Mouse (Mus musculus): Measurements from ENCODE around the gene Pgm5. TPM values are rescaled to one million over a fixed set of nuclear protein-coding genes. Genes with fewer than 3 reads are reported as not detected.
"Not testable (repeated sequence)": the region's sequence is repeated elsewhere in the genome, so short reads cannot be mapped to it uniquely, and the experiment has no call there.

The Pgm5 gene
- polyA plus RNA-seq, 1 experiment from 2014 or later, result 1.6 TPM

DNA sequence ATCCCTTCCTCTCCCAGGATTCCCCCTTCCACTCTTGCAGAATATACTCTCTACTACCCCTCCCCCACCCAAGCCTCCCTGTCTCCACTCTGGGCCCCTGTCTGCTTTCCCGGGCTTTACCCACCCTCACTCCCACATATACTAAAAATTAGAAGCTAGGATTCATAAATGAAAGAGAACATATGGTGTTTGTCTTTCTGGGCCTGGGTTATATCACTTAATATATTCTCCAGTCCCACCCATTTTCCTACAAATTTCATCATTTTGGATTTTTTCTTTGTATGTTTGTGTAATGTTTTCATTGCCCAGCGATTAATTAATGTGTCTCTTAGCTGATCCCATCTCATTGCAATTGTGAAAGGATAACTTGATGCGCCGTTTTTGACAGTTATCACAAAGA, 19.6 kb upstream of the Pgm5 start:
- 60% methylated on average over 4 of the region's 4 CpGs for WGBS

GRCm38 (mm10) chr19:24875129-24875870, 13.6 kb upstream of the Pgm5 start, which contains the start of gene Gm10053:
Gene Gm10053, plus strand, starts transcription at chr19:24875686.
- H3K27me3 ChIP-seq (replicated peaks; ENCODE audit: control insufficient read depth, insufficient read depth, low read length); H3K36me3 ChIP-seq (ENCODE audit: control insufficient read depth, insufficient read depth, low read length); H3K9me3 ChIP-seq (ENCODE audit: control insufficient read depth, low read length); H3K9ac ChIP-seq (ENCODE audit: low read depth, low read length); H3K4me3 ChIP-seq (ENCODE audit: low read depth, low read length); DNase-seq (ENCODE audit: low spot score); H3K4me2 ChIP-seq; H3K4me1 ChIP-seq (replicated peaks; ENCODE audit: control insufficient read depth, insufficient read depth, low read length); H3K27ac ChIP-seq (ENCODE audit: low read depth, low read length); ATAC-seq (replicated peaks; ENCODE audit: low FRiP score): not testable (repeated sequence)
- WGBS, result 65% methylated on average over 23 of the region's 26 CpGs

More for the DNA sequence above, 19.6 kb upstream of the Pgm5 start:
- Histone ChIP-seq H3K9ac (ENCODE audit: low read depth, low read length) (no peak overlapping the region), H3K4me1 (replicated peaks; ENCODE audit: control insufficient read depth, insufficient read depth, low read length) (no peaks in the 10 kb centered on the region), H3K27me3 (replicated peaks; ENCODE audit: control insufficient read depth, insufficient read depth, low read length) (peaks cover 3% of the 10 kb centered on the region), H3K27ac (ENCODE audit: low read depth, low read length) (no peak overlapping the region), H3K36me3 (ENCODE audit: control insufficient read depth, insufficient read depth, low read length) (no peaks in the 10 kb centered on the region), H3K4me3 (ENCODE audit: low read depth, low read length) (no peak overlapping the region), H3K4me2 (no peak overlapping the region), H3K9me3 (ENCODE audit: control insufficient read depth, low read length) (no peaks in the 10 kb centered on the region)
- no peak for ATAC-seq (replicated peaks; ENCODE audit: low FRiP score)
- no peak for DNase-seq (ENCODE audit: low spot score)

DNA sequence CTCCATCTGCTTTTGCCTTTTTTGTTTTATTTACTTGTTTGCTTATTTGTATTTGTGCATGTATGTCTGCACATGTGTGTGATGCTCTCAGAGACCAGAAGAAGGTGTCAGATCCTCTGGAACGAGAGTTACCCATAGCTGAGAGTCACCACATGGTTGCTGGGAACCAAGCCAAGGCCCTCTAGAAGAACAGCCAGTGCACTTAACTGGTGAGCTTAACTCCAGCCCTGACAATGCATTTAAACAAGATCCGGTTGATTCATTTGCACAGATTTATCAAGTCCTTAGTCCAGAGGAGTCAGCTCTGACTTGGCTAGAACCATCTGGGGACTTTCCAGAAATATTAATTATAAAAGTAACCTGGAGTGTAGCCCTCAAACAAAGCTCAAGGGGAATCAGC, 12.2 kb upstream of the Pgm5 start:
- Histone ChIP-seq H3K36me3 (ENCODE audit: control insufficient read depth, insufficient read depth, low read length) (no peaks in the 10 kb centered on the region), H3K27me3 (replicated peaks; ENCODE audit: control insufficient read depth, insufficient read depth, low read length) (no peaks in the 10 kb centered on the region; the same call in 1 of the 2 replicates), H3K4me2 (no peak overlapping the region), H3K9ac (ENCODE audit: low read depth, low read length) (no peak overlapping the region), H3K4me1 (replicated peaks; ENCODE audit: control insufficient read depth, insufficient read depth, low read length) (no peaks in the 10 kb centered on the region), H3K4me3 (ENCODE audit: low read depth, low read length) (no peak overlapping the region), H3K9me3 (ENCODE audit: control insufficient read depth, low read length) (no peaks in the 10 kb centered on the region), H3K27ac (ENCODE audit: low read depth, low read length) (no peak overlapping the region)
- WGBS, result 59% methylated on average over 2 of the region's 2 CpGs
- no peak for ATAC-seq (replicated peaks; ENCODE audit: low FRiP score)
- no peak for DNase-seq (ENCODE audit: low spot score)

GRCm38 (mm10) chr19:24871037-24871635, 9.5 kb upstream of the Pgm5 start:
- Histone ChIP-seq H3K27me3 (replicated peaks; ENCODE audit: control insufficient read depth, insufficient read depth, low read length) (no peaks in the 10 kb centered on the region; the same call in 1 of the 2 replicates), H3K4me3 (ENCODE audit: low read depth, low read length) (no peak overlapping the region), H3K9ac (ENCODE audit: low read depth, low read length) (no peak overlapping the region), H3K4me2 (peak overlapping the region; percentile 49), H3K4me1 (replicated peaks; ENCODE audit: control insufficient read depth, insufficient read depth, low read length) (no peaks in the 10 kb centered on the region), H3K36me3 (ENCODE audit: control insufficient read depth, insufficient read depth, low read length) (no peaks in the 10 kb centered on the region), H3K9me3 (ENCODE audit: control insufficient read depth, low read length) (no peaks in the 10 kb centered on the region), H3K27ac (ENCODE audit: low read depth, low read length) (no peak overlapping the region)
- no peak for ATAC-seq (replicated peaks; ENCODE audit: low FRiP score)
- WGBS, result 27% methylated on average over 18 of the region's 18 CpGs
- peak; percentile 61 for DNase-seq (ENCODE audit: low spot score)

DNA sequence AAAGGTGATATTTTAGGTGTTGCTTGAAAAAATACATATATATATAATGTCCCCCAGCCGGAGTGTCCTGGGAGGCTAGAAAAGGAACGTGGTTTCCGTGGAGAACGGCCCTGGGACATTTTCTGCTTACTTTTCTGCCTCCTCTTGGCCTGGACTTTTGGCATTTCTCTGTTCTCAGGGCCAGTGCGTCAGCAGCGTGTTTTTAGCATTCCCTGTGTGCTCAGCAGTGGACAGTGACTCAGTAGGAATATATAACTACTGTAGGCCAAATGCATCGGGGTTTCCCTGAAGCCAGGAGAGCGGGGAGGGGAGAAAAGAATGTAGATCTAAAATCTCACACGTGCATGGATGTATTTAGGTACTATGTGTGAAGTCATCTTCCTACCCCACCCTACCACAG, 3.8 kb upstream of the Pgm5 start:
- Histone ChIP-seq H3K27me3 (replicated peaks; ENCODE audit: control insufficient read depth, insufficient read depth, low read length) (peaks cover 31% of the 10 kb centered on the region), H3K4me2 (no peak overlapping the region), H3K4me3 (ENCODE audit: low read depth, low read length) (no peak overlapping the region), H3K36me3 (ENCODE audit: control insufficient read depth, insufficient read depth, low read length) (no peaks in the 10 kb centered on the region), H3K9me3 (ENCODE audit: control insufficient read depth, low read length) (no peaks in the 10 kb centered on the region), H3K4me1 (replicated peaks; ENCODE audit: control insufficient read depth, insufficient read depth, low read length) (no peaks in the 10 kb centered on the region), H3K27ac (ENCODE audit: low read depth, low read length) (no peak overlapping the region), H3K9ac (ENCODE audit: low read depth, low read length) (no peak overlapping the region)
- WGBS, result 77% methylated on average over 9 of the region's 9 CpGs
- ATAC-seq (replicated peaks; ENCODE audit: low FRiP score) (no peak), DNase-seq (ENCODE audit: low spot score) (no peak)

DNA sequence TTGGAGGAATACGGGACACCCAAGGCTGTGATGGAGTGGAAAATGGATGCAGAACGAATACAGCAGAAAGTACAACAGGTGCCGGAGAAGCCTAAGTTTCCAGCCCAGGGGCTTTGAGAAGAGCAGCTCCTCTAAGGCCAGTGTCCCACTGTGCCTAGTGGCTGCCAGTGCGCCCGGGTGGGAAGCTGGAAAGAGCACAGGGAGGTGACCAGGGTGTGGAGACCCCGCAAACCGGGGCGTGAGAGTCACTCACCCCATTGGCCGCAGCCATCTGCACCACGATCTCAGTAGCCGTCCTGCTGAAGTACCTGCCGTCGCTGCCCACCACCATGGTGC, 411 bp downstream of the Pgm5 start:
- H3K9ac ChIP-seq (ENCODE audit: low read depth, low read length), result peak overlapping the region; percentile 43
- peaks cover 32% of the 10 kb centered on the region for H3K27me3 ChIP-seq (replicated peaks; ENCODE audit: control insufficient read depth, insufficient read depth, low read length)
- no peaks in the 10 kb centered on the region for H3K9me3 ChIP-seq (ENCODE audit: control insufficient read depth, low read length)
- no peak overlapping the region for H3K27ac ChIP-seq (ENCODE audit: low read depth, low read length)
- peak overlapping the region; percentile 67 for H3K4me2 ChIP-seq
- no peaks in the 10 kb centered on the region for H3K36me3 ChIP-seq (ENCODE audit: control insufficient read depth, insufficient read depth, low read length)
- ATAC-seq (replicated peaks; ENCODE audit: low FRiP score) (no peak), DNase-seq (ENCODE audit: low spot score) (no peak)
- WGBS, result 21% methylated on average over 13 of the region's 13 CpGs
- no peaks in the 10 kb centered on the region for H3K4me1 ChIP-seq (replicated peaks; ENCODE audit: control insufficient read depth, insufficient read depth, low read length)
- peak overlapping the region; percentile 50 for H3K4me3 ChIP-seq (ENCODE audit: low read depth, low read length)

GRCm38 (mm10) chr19:24851456-24852315, 10.0 kb downstream of the Pgm5 start:
- H3K4me3 ChIP-seq (ENCODE audit: low read depth, low read length), result no peak overlapping the region
- ATAC-seq (replicated peaks; ENCODE audit: low FRiP score) (no peak), DNase-seq (ENCODE audit: low spot score) (no peak)
- no peaks in the 10 kb centered on the region for H3K4me1 ChIP-seq (replicated peaks; ENCODE audit: control insufficient read depth, insufficient read depth, low read length)
- H3K27ac ChIP-seq (ENCODE audit: low read depth, low read length), result no peak overlapping the region
- H3K9me3 ChIP-seq (ENCODE audit: control insufficient read depth, low read length), result no peaks in the 10 kb centered on the region
- WGBS, result 86% methylated on average over 21 of the region's 21 CpGs
- no peaks in the 10 kb centered on the region for H3K36me3 ChIP-seq (ENCODE audit: control insufficient read depth, insufficient read depth, low read length)
- H3K9ac ChIP-seq (ENCODE audit: low read depth, low read length), result no peak overlapping the region
- H3K4me2 ChIP-seq, result no peak overlapping the region
- no peaks in the 10 kb centered on the region for H3K27me3 ChIP-seq (replicated peaks; ENCODE audit: control insufficient read depth, insufficient read depth, low read length)

GRCm38 (mm10) chr19:24848844-24849243, 12.8 kb downstream of the Pgm5 start:
- H3K4me3 ChIP-seq (ENCODE audit: low read depth, low read length), result no peak overlapping the region
- H3K4me1 ChIP-seq (replicated peaks; ENCODE audit: control insufficient read depth, insufficient read depth, low read length), result peaks cover 6% of the 10 kb centered on the region; the same call in 1 of the 2 replicates
- H3K9me3 ChIP-seq (ENCODE audit: control insufficient read depth, low read length), result no peaks in the 10 kb centered on the region
- no peak overlapping the region for H3K27ac ChIP-seq (ENCODE audit: low read depth, low read length)
- no peak overlapping the region for H3K9ac ChIP-seq (ENCODE audit: low read depth, low read length)
- no peak overlapping the region for H3K4me2 ChIP-seq
- no peak for DNase-seq (ENCODE audit: low spot score)
- no peaks in the 10 kb centered on the region for H3K36me3 ChIP-seq (ENCODE audit: control insufficient read depth, insufficient read depth, low read length)
- ATAC-seq (replicated peaks; ENCODE audit: low FRiP score), result no peak
- 71% methylated on average over 2 of the region's 2 CpGs for WGBS
- no peaks in the 10 kb centered on the region for H3K27me3 ChIP-seq (replicated peaks; ENCODE audit: control insufficient read depth, insufficient read depth, low read length)
